ENCODE assay signal across 8 mouse cellular contexts in genomic region chr6:52969717-52970261, GRCm38 (mm10).
DNase-seq lines count a peak whose midpoint lies in the region; ATAC-seq and TF ChIP-seq lines count a peak whose summit lies in the region.

No protein-coding gene starts in this region.

- no peaks in the 10 kb centered on the region for H3K36me3 ChIP-seq in CH12.LX (replicated peaks in 1 of 2; ENCODE audit: control insufficient read depth in 1 of 2, insufficient read depth in 1 of 2, low read length in 1 of 2)
- H3K36me3 ChIP-seq in heart, adult 2 months (ENCODE audit: control insufficient read depth, insufficient read depth, low read length): no peaks in the 10 kb centered on the region

- no peaks in the 10 kb centered on the region for H3K27me3 ChIP-seq in CH12.LX (replicated peaks)
- no peaks in the 10 kb centered on the region for H3K27me3 ChIP-seq in heart, adult 2 months (ENCODE audit: control insufficient read depth, insufficient read depth, low read length)

- peak; percentile 44 to 91 for TF ChIP-seq CTCF in CH12.LX (conservative IDR thresholded peaks at IDR 0.05 in 1 of 2, IDR thresholded peaks at IDR 0.05 in 1 of 2; ENCODE audit: low read depth in 2 of 2, low read length in 2 of 2)
- peak; percentile 96 for TF ChIP-seq CTCF in heart, adult 2 months (IDR thresholded peaks at IDR 0.05)

- no peak overlapping the region for H3K4me3 ChIP-seq in CH12.LX (replicated peaks in 1 of 3; ENCODE audit: low read depth in 2 of 3, low read length in 2 of 3, poor library complexity in 1 of 3)
- no peak overlapping the region for H3K4me3 ChIP-seq in heart, adult 2 months

- DNase-seq in CH12.LX (ENCODE audit: extremely low read depth): peak; percentile 69
- peak; percentile 32 for DNase-seq in T-cell, adult 2 months (ENCODE audit: low spot score)
- DNase-seq in cerebellum, postnatal 36 days: peak; percentile 77 to 84
- DNase-seq in heart, adult 2 months: peak; percentile 63 to 71
- DNase-seq in layer of hippocampus, adult 9-11 months: peak; percentile 69
- DNase-seq in lung, postnatal 4 days: peak; percentile 57 to 79
- DNase-seq in right cerebral cortex, postnatal 14 days: peak; percentile 70

- dilution Hi-C loops in CH12.LX (cut with MboI; ENCODE audit: extremely low pct_ligation_motif_present, extremely low pct_unique_long_range_greater_than_20kb, low sequenced_read_pairs): no loop called here

- no peaks in the 10 kb centered on the region for H3K79me2 ChIP-seq in CH12.LX (replicated peaks; ENCODE audit: control insufficient read depth, extremely low read depth, insufficient read depth, poor library complexity, severe bottlenecking)
- H3K79me2 ChIP-seq in heart, adult 2 months (replicated peaks; ENCODE audit: control insufficient read depth, insufficient read depth, low read length): no peaks in the 10 kb centered on the region

- no peak overlapping the region for H3K4me2 ChIP-seq in CH12.LX (ENCODE audit: insufficient read depth, low read depth, poor library complexity, severe bottlenecking)

- H3K4me1 ChIP-seq in CH12.LX (ENCODE audit: control insufficient read depth in 1 of 2, insufficient read depth in 2 of 2): peaks cover 7 to 16% of the 10 kb centered on the region in 2 experiments
- peaks cover 6% of the 10 kb centered on the region for H3K4me1 ChIP-seq in heart, adult 2 months (ENCODE audit: control insufficient read depth, insufficient read depth, low read length)

- no peak for TF ChIP-seq POLR2A in CH12.LX (IDR thresholded peaks at IDR 0.05; ENCODE audit: low read depth, low read length)
- TF ChIP-seq POLR2A in heart, adult 2 months (IDR thresholded peaks at IDR 0.05; ENCODE audit: insufficient read depth, low read depth, low read length): no peak

- 94% methylated on average over 2 of the region's 2 CpGs for WGBS in heart, adult 2 months

- peak; percentile 70 for TF ChIP-seq RAD21 in CH12.LX (IDR thresholded peaks at IDR 0.05; ENCODE audit: low read depth, low read length)

- no peak overlapping the region for H3K27ac ChIP-seq in CH12.LX (ENCODE audit: insufficient read depth, low read depth)
- no peak overlapping the region for H3K27ac ChIP-seq in heart, adult 2 months

- H3K9me3 ChIP-seq in CH12.LX (replicated peaks; ENCODE audit: low read length): no peaks in the 10 kb centered on the region

- no peak for TF ChIP-seq EP300 in CH12.LX (IDR thresholded peaks at IDR 0.05; ENCODE audit: low read length)
- peak; percentile 71 for TF ChIP-seq EP300 in heart, adult 2 months (IDR thresholded peaks at IDR 0.05; ENCODE audit: insufficient read depth, low read depth, low read length)

- intact Hi-C loops in heart, adult 2 months (cut with DNase I): loop anchor here (1.0 to 5.0 kb wide), 3 partner anchors 12 to 712 kb away; no protein-coding TSS in a partner anchor

- ATAC-seq in erythroblast, adult 5-6 weeks (replicated peaks; ENCODE audit: low FRiP score, poor library complexity, severe bottlenecking): no peak; the same call in 1 of the 2 replicates

- no peak overlapping the region for H3K9ac ChIP-seq in CH12.LX (ENCODE audit: insufficient read depth, low read depth)
- no peak overlapping the region for H3K9ac ChIP-seq in heart, adult 2 months (ENCODE audit: low read depth, low read length)

- in situ Hi-C loops in CH12.LX (cut with MboI; ENCODE audit: low pct_ligation_motif_present, low pct_unique_long_range_greater_than_20kb, low sequenced_read_pairs): no loop called here

TF ChIP-seq in CH12.LX, 34 proteins besides CTCF, POLR2A, EP300 and RAD21:
- TF ChIP-seq NRF1 (IDR thresholded peaks at IDR 0.05; ENCODE audit: low read depth, low read length) (no peak), MXI1 (IDR thresholded peaks at IDR 0.05; ENCODE audit: low read depth, low read length) (no peak), SMC3 (IDR thresholded peaks at IDR 0.05; ENCODE audit: low read depth, low read length) (peak; percentile 79), HCFC1 (IDR thresholded peaks at IDR 0.05; ENCODE audit: low read depth, low read length) (no peak), TCF12 (IDR thresholded peaks at IDR 0.05; ENCODE audit: low read depth, low read length) (0 out of 2 replicates have a peak, but pooled peaks have one; percentile 11), KAT2A (IDR thresholded peaks at IDR 0.05; ENCODE audit: insufficient replicate concordance, low read length) (no peak), ZMIZ1 (IDR thresholded peaks at IDR 0.05; ENCODE audit: low read depth, low read length) (no peak)
